Mouse (Mus musculus) cortical plate, adult 2 months (tissue): ENCODE results near the gene Ptpru.

Source experiments
- CTCF ChIP-seq: fragments of 200-500 bp; IDR thresholded peaks from 2 replicates; pipeline ENCODE4 v1.5.1; 2011; ENCODE audit warnings: mild to moderate bottlenecking, control low read depth, low read length; ENCODE audit not compliant: insufficient read depth; ENCODE audit errors: extremely low read depth
- POLR2A ChIP-seq: fragments of 200-500 bp; IDR thresholded peaks from 2 replicates; pipeline ENCODE4 v1.6.1; 2011; ENCODE audit warnings: mild to moderate bottlenecking, low read length, control low read depth; ENCODE audit not compliant: insufficient read depth; ENCODE audit errors: extremely low read depth

DNA sequence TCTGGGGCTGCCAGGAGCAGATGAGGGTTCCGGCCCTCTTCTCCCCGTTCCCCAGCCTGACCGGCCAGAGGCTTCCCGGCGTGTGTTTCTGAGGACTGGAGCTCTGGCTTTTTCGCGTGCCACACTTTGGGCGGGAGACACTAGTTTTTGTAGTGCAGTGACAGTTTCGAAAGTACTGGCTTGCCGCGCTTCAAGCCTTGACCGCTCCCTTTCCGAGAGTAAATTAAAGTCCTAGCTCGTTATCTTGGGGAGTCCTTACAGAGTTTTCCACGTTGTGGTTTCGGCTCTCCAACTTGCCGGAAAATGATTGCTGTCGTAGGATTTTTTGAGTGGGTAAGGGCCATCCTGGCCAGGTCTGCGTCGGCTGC lies 36.1 kb upstream of the Ptpru start:
- no peak for TF ChIP-seq CTCF
- no peak for TF ChIP-seq POLR2A
